Mouse (Mus musculus) brown adipose tissue, adult 24 weeks (tissue): ENCODE measurements around the gene Ttc7b. TPM values are rescaled to one million over a fixed set of nuclear protein-coding genes. Genes with fewer than 3 reads are reported as not detected.

Experiments used
- H3K27ac ChIP-seq: fragments of 200-500 bp; replicated peaks from 2 replicates; pipeline ENCODE4 v1.5.1; 2012; ENCODE audit warnings: low read depth, mild to moderate bottlenecking, low read length
- H3K4me1 ChIP-seq: fragments of 200-500 bp; 2 replicates; pipeline ENCODE4 v1.6.1; 2012; ENCODE audit warnings: low read length, mixed read lengths; ENCODE audit not compliant: control insufficient read depth, insufficient read depth, insufficient read length
- H3K4me3 ChIP-seq: fragments of 200-500 bp; 2 replicates; pipeline ENCODE4 v1.5.1; 2012; ENCODE audit warnings: low read depth, mild to moderate bottlenecking, low read length, moderate library complexity; ENCODE audit not compliant: insufficient read depth
- polyA plus RNA-seq: library from polyadenylated mRNA; stranded (reverse); fragments of >200 nt; gene quantifications from 2 replicates; pipeline ENCODE4 v1.2.4, GENCODE M21; 2012; ENCODE audit not compliant: missing spikeins, insufficient read depth, insufficient read length

Ttc7b gene
- polyA plus RNA-seq, 1 experiment: 37.7 TPM

DNA sequence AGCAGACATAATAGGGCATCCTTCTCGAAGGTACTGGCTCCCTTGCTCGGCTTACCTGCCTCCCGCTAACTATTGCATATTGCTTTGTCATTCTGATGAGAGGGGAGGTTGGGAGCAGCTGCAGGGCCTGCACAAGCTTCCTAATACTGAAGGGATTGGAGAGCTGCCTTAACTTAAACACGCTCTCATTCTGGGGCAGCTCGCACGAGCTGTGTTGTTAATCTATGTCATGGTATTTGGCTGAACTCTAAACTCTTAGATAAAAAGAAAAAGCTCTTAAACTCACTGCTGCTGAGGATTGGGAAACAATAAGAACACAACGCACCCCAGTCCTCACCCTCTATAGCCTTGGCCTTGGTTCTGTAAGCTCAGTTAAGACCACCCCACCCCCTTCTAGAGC lies 113.3 kb downstream of the Ttc7b start:
- no peak overlapping the region for H3K4me3 ChIP-seq
- no peak overlapping the region for H3K27ac ChIP-seq
- no peaks in the 10 kb centered on the region; the same call in 1 of the 2 replicates for H3K4me1 ChIP-seq

- Histone ChIP-seq H3K4me3 (no peak overlapping the region), H3K27ac (no peak overlapping the region), H3K4me1 (no peaks in the 10 kb centered on the region; the same call in 1 of the 2 replicates)
Observed at GRCm38 (mm10) chr12:100406094-100406493, 114.5 kb downstream of the Ttc7b start.

GRCm38 (mm10) chr12:100405512-100406030 lies 115.1 kb downstream of the Ttc7b start:
- H3K27ac ChIP-seq: no peak overlapping the region

DNA sequence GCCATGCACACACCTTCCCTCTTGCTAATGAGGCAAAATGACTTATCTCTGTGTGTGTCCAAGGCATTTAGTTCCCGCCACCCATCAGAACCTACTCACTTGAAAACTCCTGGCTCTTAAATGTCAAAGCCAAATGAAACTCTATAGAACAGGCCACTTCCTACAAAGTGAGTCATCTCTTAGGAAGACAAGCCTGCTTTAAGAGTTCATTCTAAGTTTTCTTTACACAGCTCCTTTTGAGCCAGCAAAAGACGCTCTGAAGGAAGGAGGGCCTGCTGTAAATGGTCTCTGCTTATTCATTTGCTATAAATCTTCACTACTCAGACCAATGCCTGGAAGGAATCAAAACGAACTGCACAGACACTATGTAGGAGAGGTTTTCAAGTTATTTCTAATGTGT lies 116.2 kb downstream of the Ttc7b start:
- Histone ChIP-seq H3K4me3 (no peak overlapping the region), H3K27ac (no peak overlapping the region), H3K4me1 (no peaks in the 10 kb centered on the region)

More at GRCm38 (mm10) chr12:100405512-100406030, 115.1 kb downstream of the Ttc7b start:
- Histone ChIP-seq H3K4me3 (no peak overlapping the region), H3K4me1 (no peaks in the 10 kb centered on the region; the same call in 1 of the 2 replicates)

DNA sequence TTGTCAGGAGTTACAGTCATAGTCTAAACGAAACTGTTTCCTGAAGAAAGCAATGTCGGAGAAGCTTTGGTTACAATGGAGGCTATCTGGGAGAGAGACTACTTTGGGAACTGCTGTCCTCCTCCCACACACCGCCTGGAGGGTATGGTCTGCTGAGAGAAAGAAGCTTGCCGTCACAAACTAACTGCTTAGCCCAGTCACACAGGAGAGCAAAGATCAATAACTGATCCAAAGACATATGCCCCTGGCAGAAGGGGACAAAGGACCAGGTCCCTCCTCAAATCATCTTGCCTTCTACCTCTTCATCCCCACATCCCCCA lies 117.7 kb downstream of the Ttc7b start:
- Histone ChIP-seq H3K27ac (no peak overlapping the region), H3K4me3 (no peak overlapping the region)

GRCm38 (mm10) chr12:100402296-100403004 lies 118.2 kb downstream of the Ttc7b start:
- H3K4me1 ChIP-seq: no peaks in the 10 kb centered on the region
- no peak overlapping the region for H3K4me3 ChIP-seq
- no peak overlapping the region for H3K27ac ChIP-seq

More for the DNA sequence above, 117.7 kb downstream of the Ttc7b start:
- no peaks in the 10 kb centered on the region for H3K4me1 ChIP-seq

DNA sequence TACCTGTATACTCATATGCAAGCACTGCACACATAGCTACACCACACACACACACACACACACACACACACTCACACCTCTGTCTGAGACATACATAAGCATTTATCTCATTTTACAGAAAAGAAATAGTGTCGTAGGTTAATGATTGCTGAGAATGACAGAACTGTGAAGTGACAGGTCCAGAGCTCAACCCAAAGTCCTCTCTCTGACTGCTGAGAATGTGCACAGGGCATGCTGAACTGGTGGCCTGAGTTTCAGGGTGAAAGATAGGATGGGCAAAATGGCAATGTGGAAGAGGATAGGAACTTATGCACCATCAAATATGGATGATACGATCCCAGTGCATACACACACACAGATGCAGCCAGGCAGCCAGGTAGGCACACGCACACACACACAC lies 120.5 kb downstream of the Ttc7b start:
- Histone ChIP-seq H3K27ac (no peak overlapping the region), H3K4me3 (no peak overlapping the region), H3K4me1 (no peaks in the 10 kb centered on the region)

GRCm38 (mm10) chr12:100399126-100399727 lies 121.4 kb downstream of the Ttc7b start:
- Histone ChIP-seq H3K4me3 (no peak overlapping the region), H3K27ac (no peak overlapping the region), H3K4me1 (no peaks in the 10 kb centered on the region)

DNA sequence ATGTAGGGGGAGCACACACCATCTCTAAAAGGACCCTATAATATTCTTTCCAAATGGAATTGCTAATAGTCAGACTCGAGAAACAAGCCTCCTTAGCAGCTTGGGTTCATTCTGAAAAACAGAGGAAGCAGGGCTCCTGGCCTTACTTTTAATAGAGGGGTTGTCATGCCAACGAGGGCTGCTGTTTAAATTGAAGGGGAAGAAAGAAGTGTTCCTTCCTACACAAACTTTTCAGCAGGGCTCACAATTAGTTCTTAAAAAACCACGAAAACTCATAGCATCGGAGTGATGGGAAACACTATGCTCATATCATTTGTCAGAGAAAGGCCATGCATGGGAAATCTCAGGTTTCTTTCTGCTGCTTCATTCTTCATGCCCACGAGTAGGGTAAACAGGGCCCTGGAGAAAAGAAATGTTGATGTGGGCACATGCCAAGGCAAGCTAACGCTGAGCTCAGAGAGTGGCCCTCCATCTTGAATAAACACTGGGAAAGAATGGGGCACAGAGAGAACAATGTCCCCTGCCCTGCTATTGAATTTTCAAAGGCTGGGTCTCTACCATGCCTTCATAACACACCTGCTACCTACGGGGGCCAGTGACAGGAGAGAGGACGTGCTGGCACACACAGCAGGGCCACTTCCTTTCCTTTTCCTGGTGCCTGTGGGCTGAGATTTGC lies 122.2 kb downstream of the Ttc7b start:
- Histone ChIP-seq H3K27ac (no peak overlapping the region), H3K4me1 (no peaks in the 10 kb centered on the region), H3K4me3 (no peak overlapping the region)

DNA sequence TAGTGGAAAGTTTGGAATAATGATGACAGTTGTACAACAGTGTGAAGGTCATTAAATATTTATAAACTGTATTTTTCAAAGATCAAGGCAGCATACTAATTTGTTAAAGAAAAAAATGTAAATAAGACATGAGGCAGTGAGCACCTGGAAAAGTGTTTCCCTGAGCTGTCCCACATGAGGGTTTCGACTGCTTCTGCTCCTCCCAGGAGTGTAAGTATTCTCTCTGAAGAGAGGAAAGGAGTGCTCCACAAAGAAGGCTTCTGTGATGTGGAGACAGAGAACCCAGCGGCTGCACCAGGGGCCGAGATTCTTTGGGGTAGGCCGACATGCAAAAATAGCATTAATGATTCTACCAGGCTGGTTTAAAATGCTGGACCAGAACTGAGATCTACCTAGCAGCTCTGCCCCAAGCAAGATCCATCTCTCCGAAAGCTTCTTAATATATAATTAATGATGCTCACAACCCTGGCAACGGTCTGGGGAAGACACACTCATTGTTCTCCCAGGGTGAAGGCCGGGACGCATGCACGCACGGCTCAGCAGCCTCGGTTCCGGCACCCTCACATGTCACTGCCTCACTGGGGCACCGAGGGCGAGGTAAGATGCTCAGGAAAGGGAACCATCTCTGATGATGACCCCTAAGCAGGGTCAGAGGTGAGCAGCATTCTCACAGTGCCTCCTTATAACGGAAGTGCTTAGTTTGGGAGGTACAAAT lies 123.0 kb downstream of the Ttc7b start:
- no peak overlapping the region for H3K4me3 ChIP-seq
- no peaks in the 10 kb centered on the region for H3K4me1 ChIP-seq
- no peak overlapping the region for H3K27ac ChIP-seq

GRCm38 (mm10) chr12:100396806-100397205 lies 123.8 kb downstream of the Ttc7b start:
- H3K4me1 ChIP-seq: 0 out of 2 replicates have a peak, but pooled peaks cover 2% of the 10 kb centered on the region
- no peak overlapping the region for H3K4me3 ChIP-seq
- no peak overlapping the region for H3K27ac ChIP-seq

GRCm38 (mm10) chr12:100393532-100393931 lies 127.1 kb downstream of the Ttc7b start:
- H3K27ac ChIP-seq: no peak overlapping the region
- H3K4me1 ChIP-seq: 0 out of 2 replicates have a peak, but pooled peaks cover 2% of the 10 kb centered on the region
- no peak overlapping the region for H3K4me3 ChIP-seq

- no peak overlapping the region for H3K4me3 ChIP-seq
- no peak overlapping the region for H3K27ac ChIP-seq
- H3K4me1 ChIP-seq: 0 out of 2 replicates have a peak, but pooled peaks cover 2% of the 10 kb centered on the region
Observed at GRCm38 (mm10) chr12:100393109-100393508, 127.5 kb downstream of the Ttc7b start.

DNA sequence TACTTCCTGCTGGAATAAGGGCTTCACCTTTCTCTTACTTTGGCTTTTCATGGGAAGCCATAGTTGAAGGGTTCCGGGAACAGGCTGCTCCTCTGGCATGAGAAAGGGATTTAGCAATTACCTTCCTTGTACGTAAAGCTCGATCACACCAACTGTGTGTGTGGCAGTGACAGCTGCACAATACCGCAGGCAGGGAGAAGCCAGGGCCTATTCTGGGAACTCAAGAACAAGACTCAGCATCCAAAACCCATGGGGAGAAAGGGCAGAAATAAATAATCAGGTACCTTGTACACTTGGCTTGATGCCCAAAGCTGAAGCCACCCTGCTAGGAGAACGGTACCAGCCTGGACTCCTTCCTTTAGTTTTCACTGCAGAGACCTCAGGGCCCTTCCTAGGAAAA lies 128.2 kb downstream of the Ttc7b start:
- 0 out of 2 replicates have a peak, but pooled peaks cover 2% of the 10 kb centered on the region for H3K4me1 ChIP-seq
- no peak overlapping the region for H3K27ac ChIP-seq
- no peak overlapping the region for H3K4me3 ChIP-seq

DNA sequence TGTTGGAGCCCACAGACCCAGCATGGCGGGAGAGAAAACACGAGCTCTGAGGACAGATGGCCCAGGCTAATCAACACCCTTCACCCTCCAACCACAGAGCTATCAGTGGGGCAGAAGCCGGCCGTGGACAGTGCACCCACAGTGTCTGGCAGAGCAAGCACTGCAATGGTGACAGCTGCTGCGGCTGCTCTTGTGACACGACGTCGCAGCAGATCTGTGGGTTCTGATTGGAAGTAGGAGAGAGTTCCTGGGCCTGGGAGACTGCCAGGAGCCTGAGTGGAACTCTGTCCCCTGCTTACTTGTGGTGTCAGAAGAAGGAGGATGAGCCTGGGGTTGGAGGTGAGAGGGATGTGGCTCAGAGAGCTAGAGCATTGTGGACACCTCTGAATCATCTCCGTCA lies 128.7 kb downstream of the Ttc7b start:
- Histone ChIP-seq H3K27ac (no peak overlapping the region), H3K4me1 (0 out of 2 replicates have a peak, but pooled peaks cover 2% of the 10 kb centered on the region), H3K4me3 (no peak overlapping the region)
